Mouse (Mus musculus) erythroblast, embryonic 14.5 days (primary cell): ENCODE results near the gene Sorcs2.

ENCODE experiments used
- GATA1 ChIP-seq: IDR thresholded peaks from 2 replicates; pipeline ENCODE4 v1.6.1; 2012; ENCODE audit warnings: low read length, inconsistent platforms, mixed read lengths
- TAL1 ChIP-seq: IDR thresholded peaks from 3 replicates; pipeline ENCODE4 v1.6.1; 2012; ENCODE audit warnings: low read length, inconsistent platforms, mixed read lengths

- TF ChIP-seq GATA1 (no peak), TAL1 (no peak)
These were observed 138.2 kb downstream of the Sorcs2 start for GRCm38 (mm10) chr5:36259691-36260124.
